ENCODE assay signal across 8 mouse cellular contexts in genomic region chr9:44083392-44084121, GRCm38 (mm10). TPM values are rescaled to one million over a fixed set of nuclear protein-coding genes. Genes with fewer than 3 reads are reported as not detected.
A peak's percentile ranks its signal among the peaks of the same experiment; 100 is the strongest.
DNase-seq lines count a peak whose midpoint lies in the region; ATAC-seq and TF ChIP-seq lines count a peak whose summit lies in the region.

No protein-coding gene starts in this region.

- TF ChIP-seq EP300 in heart, adult 2 months (IDR thresholded peaks at IDR 0.05; ENCODE audit: insufficient read depth, low read depth, low read length): peak; percentile 40; the same call in 1 of the 2 replicates
- TF ChIP-seq EP300 in heart, postnatal 0 days (IDR thresholded peaks at IDR 0.05; ENCODE audit: low read depth): peak; percentile 18; the same call in 1 of the 2 replicates

- peak overlapping the region; percentile 62 for H3K4me3 ChIP-seq in heart, adult 2 months
- H3K4me3 ChIP-seq in heart, postnatal 0 days (ENCODE audit: low read depth, low read length): peak overlapping the region; percentile 79
- peak overlapping the region; percentile 29 for H3K4me3 ChIP-seq in myocyte

- H3K9me3 ChIP-seq in heart, postnatal 0 days (replicated peaks; ENCODE audit: control insufficient read depth, low read length): no peaks in the 10 kb centered on the region

- ATAC-seq in heart, postnatal 0 days (ENCODE audit: insufficient read depth, low read depth): 0 out of 2 replicates have a peak, but pooled peaks have one; percentile 1
- no peak for ATAC-seq in erythroid progenitor cell, adult 5-6 weeks (replicated peaks; ENCODE audit: low FRiP score, poor library complexity, severe bottlenecking)

- H3ac ChIP-seq in myocyte (ENCODE audit: control insufficient read depth, insufficient read length): no peak overlapping the region

- intact Hi-C loops in heart, adult 2 months (cut with DNase I): loop anchor here (2.0 to 10.0 kb wide), 2 partner anchors 25 to 401 kb away; partner anchors contain the start of gene Bcl9l

- peak overlapping the region; percentile 18 for H3K9ac ChIP-seq in heart, adult 2 months (ENCODE audit: low read depth, low read length)
- H3K9ac ChIP-seq in heart, postnatal 0 days (replicated peaks; ENCODE audit: low read depth, low read length): peak overlapping the region; percentile 96; the same call in 1 of the 2 replicates

- peak overlapping the region; percentile 90 for H3K27ac ChIP-seq in heart, adult 2 months
- peak overlapping the region; percentile 97 for H3K27ac ChIP-seq in heart, postnatal 0 days (ENCODE audit: low read depth)

- peak in 1 of 2 experiments; percentile 52 for DNase-seq in heart, adult 2 months
- no peak for DNase-seq in heart, adult 8-10 months (ENCODE audit: low spot score)
- peak; percentile 53 to 57 for DNase-seq in cerebellum, postnatal 25 days
- peak; percentile 79 for DNase-seq in heart, postnatal 0 days (ENCODE audit: low spot score)
- DNase-seq in layer of hippocampus, adult 8-10 months (ENCODE audit: low spot score in 2 of 2): peak; percentile 77 to 82
- no peak for DNase-seq in thymus, postnatal 4 days

- H3K4me1 ChIP-seq in heart, adult 2 months (ENCODE audit: control insufficient read depth, insufficient read depth, low read length): peaks cover 13% of the 10 kb centered on the region
- peaks cover 56% of the 10 kb centered on the region for H3K4me1 ChIP-seq in heart, postnatal 0 days (ENCODE audit: control insufficient read depth, insufficient read depth)

- peaks cover 1% of the 10 kb centered on the region for H3K36me3 ChIP-seq in heart, adult 2 months (ENCODE audit: control insufficient read depth, insufficient read depth, low read length)
- no peaks in the 10 kb centered on the region for H3K36me3 ChIP-seq in heart, postnatal 0 days (replicated peaks; ENCODE audit: control insufficient read depth, insufficient read depth, low read length)
- no peaks in the 10 kb centered on the region for H3K36me3 ChIP-seq in myocyte (ENCODE audit: control insufficient read depth, insufficient read depth)

- no peaks in the 10 kb centered on the region for H3K27me3 ChIP-seq in heart, adult 2 months (ENCODE audit: control insufficient read depth, insufficient read depth, low read length)
- H3K27me3 ChIP-seq in heart, postnatal 0 days (ENCODE audit: control insufficient read depth, insufficient read depth, low read length): no peaks in the 10 kb centered on the region
- no peaks in the 10 kb centered on the region for H3K27me3 ChIP-seq in myocyte (ENCODE audit: control insufficient read depth, insufficient read depth, insufficient read length)

- H3K79me2 ChIP-seq in heart, adult 2 months (replicated peaks; ENCODE audit: control insufficient read depth, insufficient read depth, low read length): no peaks in the 10 kb centered on the region
- no peaks in the 10 kb centered on the region for H3K79me2 ChIP-seq in myocyte (ENCODE audit: control insufficient read depth, insufficient read depth)

- 16% methylated on average over 23 of the region's 23 CpGs for WGBS in heart, adult 2 months
- WGBS in heart, postnatal 0 days: 6% methylated on average over 23 of the region's 23 CpGs

- peak; percentile 53; the same call in 1 of the 2 replicates for TF ChIP-seq POLR2A in heart, adult 2 months (IDR thresholded peaks at IDR 0.05; ENCODE audit: insufficient read depth, low read depth, low read length)
- TF ChIP-seq POLR2A in myocyte (IDR thresholded peaks at IDR 0.05; ENCODE audit: insufficient read length, low read depth): no peak

- peak overlapping the region; percentile 95 for H3K4me2 ChIP-seq in heart, postnatal 0 days (ENCODE audit: low read depth, low read length)
- peak overlapping the region; percentile 95 for H3K4me2 ChIP-seq in myocyte (ENCODE audit: low read depth)

- TF ChIP-seq CTCF in heart, adult 2 months (IDR thresholded peaks at IDR 0.05): no peak
- no peak for TF ChIP-seq CTCF in heart, postnatal 0 days (IDR thresholded peaks at IDR 0.05; ENCODE audit: low read depth)

TF ChIP-seq in myocyte, 11 proteins besides CTCF, POLR2A, EP300 and RAD21:
- TF ChIP-seq MYOD1 (IDR thresholded peaks at IDR 0.05; ENCODE audit: control insufficient read depth in 1 of 3, insufficient read length in 2 of 3, low read depth in 2 of 3) (peak in 1 of 3 experiments; percentile 55), TCF3 (IDR thresholded peaks at IDR 0.05; ENCODE audit: insufficient read length, low read depth) (no peak), MYOG (IDR thresholded peaks at IDR 0.05; ENCODE audit: control insufficient read depth in 1 of 3, insufficient read depth in 1 of 3, insufficient read length in 2 of 3, low read depth in 2 of 3) (peak in 2 of 3 experiments; percentile 14 to 29)
TF ChIP-seq in myocyte: peak in this region for 2.

RNA-seq across cellular contexts. Expression of gene Usp2, which starts 16.7 kb away (rescaled TPM):
- 100 to 1,000 TPM in 1 of 2 experiments, 10 to 100 TPM in 1; 75.8 to 206 TPM for total RNA-seq in heart, adult 2 months (2021)
- polyA plus RNA-seq in heart, adult 2 months (2012; rRNA removed): 62.8 and 73.8 TPM in 2 replicates
- total RNA-seq in heart, adult 8-10 months (2022): 100 to 1,000 TPM; 160 to 205 (median 195) TPM
- total RNA-seq in heart, postnatal 0 days (2014; rRNA removed; ENCODE audit: low replicate concordance): 44.9 and 48.6 TPM in 2 replicates
- 114 and 121 TPM in 2 replicates for polyA plus RNA-seq in heart, postnatal 0 days (2015; fragmentation: Nextera tagmentation; extraction: Ambion mirVana)
- 100 to 1,000 TPM in 1 of 4 experiments, 10 to 100 TPM in 3; 82.1 to 101 (median 90.9) TPM for total RNA-seq in layer of hippocampus, adult 8-10 months (2022)
- 17.0 TPM for polyA plus RNA-seq in myocyte (2012; fragmentation: generic; extraction: Trizol)
- not detected in 2 replicates for total RNA-seq in erythroid progenitor cell, adult 5-6 weeks (2015; ENCODE audit: low replicate concordance)
- 1.8 TPM in 1 of 2 replicates, not detected in the other for total RNA-seq in erythroid progenitor cell, adult 5-6 weeks (2017; ENCODE audit: low replicate concordance)

RNA-seq across cellular contexts. Expression of gene Mfrp, which starts 18.0 kb away (rescaled TPM):
- total RNA-seq in heart, adult 2 months (2021): under 1 TPM in 1 of 2 experiments, not detected in 1; 0.05 TPM
- polyA plus RNA-seq in heart, adult 2 months (2012; rRNA removed): 0.04 and 0.12 TPM in 2 replicates
- total RNA-seq in heart, adult 8-10 months (2022): not detected
- not detected in 2 replicates for total RNA-seq in heart, postnatal 0 days (2014; rRNA removed; ENCODE audit: low replicate concordance)
- polyA plus RNA-seq in heart, postnatal 0 days (2015; fragmentation: Nextera tagmentation; extraction: Ambion mirVana): not detected in 2 replicates
- total RNA-seq in layer of hippocampus, adult 8-10 months (2022): 1 to 10 TPM in 2 of 4 experiments, under 1 TPM in 2; 0.33 to 1.4 (median 0.95) TPM
- 0.01 TPM for polyA plus RNA-seq in myocyte (2012; fragmentation: generic; extraction: Trizol)
- total RNA-seq in erythroid progenitor cell, adult 5-6 weeks (2015; ENCODE audit: low replicate concordance): not detected in 2 replicates
- not detected in 2 replicates for total RNA-seq in erythroid progenitor cell, adult 5-6 weeks (2017; ENCODE audit: low replicate concordance)

RNA-seq across cellular contexts. Expression of gene C1qtnf5, which starts 23.5 kb away (rescaled TPM):
- 1 to 10 TPM; 4.8 to 7.6 TPM for total RNA-seq in heart, adult 2 months (2021)
- polyA plus RNA-seq in heart, adult 2 months (2012; rRNA removed): 9.4 and 13.8 TPM in 2 replicates
- 10 to 100 TPM in 1 of 4 experiments, 1 to 10 TPM in 3; 7.6 to 12.9 (median 8.9) TPM for total RNA-seq in heart, adult 8-10 months (2022)
- 9.0 TPM in 2 replicates for total RNA-seq in heart, postnatal 0 days (2014; rRNA removed; ENCODE audit: low replicate concordance)
- 4.1 and 4.5 TPM in 2 replicates for polyA plus RNA-seq in heart, postnatal 0 days (2015; fragmentation: Nextera tagmentation; extraction: Ambion mirVana)
- total RNA-seq in layer of hippocampus, adult 8-10 months (2022): 10 to 100 TPM; 14.6 to 23.4 (median 18.8) TPM
- polyA plus RNA-seq in myocyte (2012; fragmentation: generic; extraction: Trizol): 0.61 TPM
- not detected in 2 replicates for total RNA-seq in erythroid progenitor cell, adult 5-6 weeks (2015; ENCODE audit: low replicate concordance)
- total RNA-seq in erythroid progenitor cell, adult 5-6 weeks (2017; ENCODE audit: low replicate concordance): 1.4 TPM in 1 of 2 replicates, not detected in the other

RNA-seq across cellular contexts. Expression of gene Gm49380, which starts 29.7 kb away (rescaled TPM):
- under 1 TPM; 0.21 to 0.23 TPM for total RNA-seq in heart, adult 2 months (2021)
- polyA plus RNA-seq in heart, adult 2 months (2012; rRNA removed): not detected in 2 replicates
- total RNA-seq in heart, adult 8-10 months (2022): under 1 TPM; 0.11 to 0.47 (median 0.30) TPM
- total RNA-seq in heart, postnatal 0 days (2014; rRNA removed; ENCODE audit: low replicate concordance): not detected in 2 replicates
- 0.10 TPM in 1 of 2 replicates, not detected in the other for polyA plus RNA-seq in heart, postnatal 0 days (2015; fragmentation: Nextera tagmentation; extraction: Ambion mirVana)
- 1 to 10 TPM in 1 of 4 experiments, under 1 TPM in 3; 0.43 to 1.1 (median 0.58) TPM for total RNA-seq in layer of hippocampus, adult 8-10 months (2022)
- polyA plus RNA-seq in myocyte (2012; fragmentation: generic; extraction: Trizol): 0.02 TPM
- not detected in 2 replicates for total RNA-seq in erythroid progenitor cell, adult 5-6 weeks (2015; ENCODE audit: low replicate concordance)
- 1.4 TPM in 1 of 2 replicates, not detected in the other for total RNA-seq in erythroid progenitor cell, adult 5-6 weeks (2017; ENCODE audit: low replicate concordance)

RNA-seq across cellular contexts. Expression of gene Rnf26, which starts 29.8 kb away (rescaled TPM):
- 1 to 10 TPM; 6.5 to 6.7 TPM for total RNA-seq in heart, adult 2 months (2021)
- polyA plus RNA-seq in heart, adult 2 months (2012; rRNA removed): 7.3 and 10.4 TPM in 2 replicates
- 1 to 10 TPM; 5.2 to 7.0 (median 6.4) TPM for total RNA-seq in heart, adult 8-10 months (2022)
- total RNA-seq in heart, postnatal 0 days (2014; rRNA removed; ENCODE audit: low replicate concordance): 13.0 and 16.6 TPM in 2 replicates
- 13.7 and 14.1 TPM in 2 replicates for polyA plus RNA-seq in heart, postnatal 0 days (2015; fragmentation: Nextera tagmentation; extraction: Ambion mirVana)
- 10 to 100 TPM; 27.2 to 31.7 (median 28.4) TPM for total RNA-seq in layer of hippocampus, adult 8-10 months (2022)
- 29.5 TPM for polyA plus RNA-seq in myocyte (2012; fragmentation: generic; extraction: Trizol)
- 83.4 and 94.4 TPM in 2 replicates for total RNA-seq in erythroid progenitor cell, adult 5-6 weeks (2015; ENCODE audit: low replicate concordance)
- 43.9 and 53.3 TPM in 2 replicates for total RNA-seq in erythroid progenitor cell, adult 5-6 weeks (2017; ENCODE audit: low replicate concordance)

Comparison
In these comparisons a context has a peak if more than half of its experiments do, and no peak if none do; other contexts are left out.
1. DNase-seq: peak in cerebellum, postnatal 25 days (2 of 2), heart, postnatal 0 days (single experiment) and layer of hippocampus, adult 8-10 months (2 of 2); none in heart, adult 8-10 months (single experiment) and thymus, postnatal 4 days (single experiment).
2. H3K4me3 ChIP-seq: peak in every context shown above with its lines; median percentile 79 in heart, postnatal 0 days; 62 in heart, adult 2 months; 29 in myocyte.
3. RNA of gene Usp2, which starts 16.7 kb away (total RNA-seq): 75.8 to 206 TPM in heart, adult 2 months, 160 to 205 TPM in heart, adult 8-10 months, 82.1 to 101 TPM in layer of hippocampus, adult 8-10 months and 44.9 to 48.6 TPM in heart, postnatal 0 days; 1.8 TPM in erythroid progenitor cell, adult 5-6 weeks; every median in the first group is over 10 times any median in the second.